18 mouse cellular contexts compared by ENCODE assay signal in the genomic region with DNA sequence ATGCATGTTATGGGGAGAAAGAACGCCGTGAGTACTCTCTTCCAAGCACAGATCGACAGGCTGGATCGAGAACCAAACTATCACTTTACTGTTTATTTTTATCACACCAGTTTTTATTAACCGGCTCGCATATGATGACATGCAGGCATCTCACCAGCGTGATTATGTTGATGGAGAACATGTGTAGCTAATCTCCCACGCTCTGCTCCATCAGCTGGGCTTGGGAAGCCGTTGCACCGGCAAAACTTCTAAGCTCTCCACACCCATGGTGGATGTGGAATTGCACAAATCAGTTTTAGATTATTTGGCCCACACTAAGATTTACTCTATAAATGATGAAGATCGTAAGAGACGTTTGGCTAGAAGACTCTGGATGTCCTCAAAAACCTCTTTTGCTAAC.
A peak's percentile ranks its signal among the peaks of the same experiment; 100 is the strongest.
DNase-seq lines count a peak whose midpoint lies in the region.
"Had no signal": no experiment of that assay in that cellular context is flagged by ENCODE, and none has a peak within 500 bp of the region (broad histone marks: within the 10 kb centered on the region; RNA-seq: fewer than 3 reads in every experiment).

No protein-coding gene starts in this region.

- peak; percentile 2 for DNase-seq in kidney, postnatal 14 days
- no peak for DNase-seq in kidney, adult 11 months
- peak; percentile 1 for DNase-seq in lung, postnatal 10 days
- DNase-seq in lung, adult 18-20 months, result no peak
- peak; percentile 34 for DNase-seq in forelimb bud, embryonic 11.5 days (ENCODE audit: low read depth, low spot score)
- no peak for DNase-seq in cerebellum, adult 9-11 months
- no peak for DNase-seq in frontal cortex, postnatal 36 days (ENCODE audit: low spot score in 2 of 2)
- DNase-seq: B cell, adult 2 months; cerebellum, adult 11-12 months; cerebellum, postnatal 14 days; gastrocnemius, postnatal 25 days; heart, adult 18-20 months; heart, postnatal 36 days; kidney, adult 9 months; kidney, postnatal 36 days; midbrain, embryonic 14.5 days; right cerebral cortex, postnatal 14 days; thymus, postnatal 14 days had no signal

Comparison
In these comparisons a context has a peak if more than half of its experiments do, and no peak if none do; other contexts are left out.
1. DNase-seq: peak in kidney, postnatal 14 days (single experiment), lung, postnatal 10 days (single experiment) and forelimb bud, embryonic 11.5 days (single experiment); none in kidney, adult 11 months (single experiment), lung, adult 18-20 months (0 of 2), cerebellum, adult 9-11 months (single experiment) and frontal cortex, postnatal 36 days (0 of 2).